In the genomic region with DNA sequence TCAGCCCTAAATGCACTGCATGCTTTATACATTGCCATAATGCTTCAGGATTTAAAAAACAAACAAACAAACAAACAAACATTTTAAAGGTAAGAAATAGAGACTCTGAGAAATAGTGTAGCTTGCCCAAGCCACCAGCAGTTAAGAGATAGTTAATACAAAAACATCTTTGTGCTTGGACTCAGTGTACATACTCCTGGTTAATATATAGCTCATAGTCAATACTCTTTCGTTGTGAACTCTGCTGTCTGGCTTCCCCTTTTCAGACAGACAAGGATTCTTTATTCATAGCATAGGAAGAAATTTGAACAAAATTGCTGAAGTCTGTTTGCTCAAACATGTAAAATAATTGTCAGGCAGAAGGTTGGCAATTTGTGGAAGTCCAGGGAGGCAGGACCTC, we compare ENCODE assay signal across 12 mouse cellular contexts.
"Had no signal": no experiment of that assay in that cellular context is flagged by ENCODE, and none has a peak within 500 bp of the region (broad histone marks: within the 10 kb centered on the region; RNA-seq: fewer than 3 reads in every experiment).

No protein-coding gene starts in this region.

- H3K9me3 ChIP-seq: limb, embryonic 13.5 days; midbrain, embryonic 10.5 days; midbrain, embryonic 15.5 days; neural tube, embryonic 13.5 days had no signal

- ATAC-seq: midbrain, embryonic 15.5 days had no signal

- H3K27ac ChIP-seq: hindbrain, embryonic 14.5 days; layer of hippocampus, adult 2 months; limb, embryonic 13.5 days; midbrain, embryonic 10.5 days; midbrain, embryonic 15.5 days; neural tube, embryonic 13.5 days had no signal

- H3K36me3 ChIP-seq: limb, embryonic 13.5 days; midbrain, embryonic 10.5 days; midbrain, embryonic 15.5 days; neural tube, embryonic 13.5 days had no signal

- H3K4me1 ChIP-seq: midbrain, embryonic 10.5 days; midbrain, embryonic 15.5 days; neural tube, embryonic 13.5 days had no signal

- H3K9ac ChIP-seq: hindbrain, embryonic 14.5 days; limb, embryonic 13.5 days; midbrain, embryonic 15.5 days; neural tube, embryonic 13.5 days had no signal

- DNase-seq: kidney, adult 18-20 months; lung, adult 2 months; lung, postnatal 4 days; right cerebral cortex, postnatal 14 days; thymus, adult 2 months; thymus, postnatal 25 days had no signal

- H3K4me2 ChIP-seq: hindbrain, embryonic 14.5 days; limb, embryonic 13.5 days; midbrain, embryonic 15.5 days; neural tube, embryonic 13.5 days had no signal

- H3K4me3 ChIP-seq: layer of hippocampus, adult 2 months; limb, embryonic 13.5 days; midbrain, embryonic 10.5 days; midbrain, embryonic 15.5 days; neural tube, embryonic 13.5 days had no signal

- H3K27me3 ChIP-seq: limb, embryonic 13.5 days; midbrain, embryonic 15.5 days; neural tube, embryonic 13.5 days had no signal
